Mouse (Mus musculus) gastrocnemius, adult 8-10 months (tissue): ENCODE measurements around the gene Skiv2l. TPM values are rescaled to one million over a fixed set of nuclear protein-coding genes. Genes with fewer than 3 reads are reported as not detected.

Source experiments
- microRNA-seq: library from miRNA; unstranded; fragments of <30 nt; microRNA quantifications from one replicate; pipeline ENCODE4 v1.2.0, GENCODE M21; 2022
- total RNA-seq, 4 experiments: library from RNA; stranded (reverse); gene quantifications; 2 replicates each; pipeline ENCODE4 v1.2.4; 2022

Skiv2l gene
- total RNA-seq, 4 experiments from 2014 or later, result 21.3 to 23.4 (median 21.9) TPM

Small RNA genes lying within 50 kb of the gene (microRNA-seq; reads per million reads assigned to microRNA genes)
- not detected for gene Mir6970
- gene Mir6971, result 2.5 reads per million
- not detected for gene Mir6972

Other genes with a start within 250 kb of the Skiv2l start
- 10 to 100 TPM; 20.2 to 23.9 (median 22.7) TPM for gene Rnf5, start 246.5 kb downstream of the Skiv2l start, total RNA-seq
- 100 to 1,000 TPM in 2 of 4 experiments, 10 to 100 TPM in 2; 89.5 to 104 (median 97.0) TPM for gene Agpat1, start 245.9 kb downstream of the Skiv2l start, total RNA-seq
- 1 to 10 TPM in 3 of 4 experiments, under 1 TPM in 1; 0.77 to 1.4 (median 1.1) TPM for gene Egfl8, start 234.2 kb downstream of the Skiv2l start, total RNA-seq
- gene Ppt2, start 221.7 kb downstream of the Skiv2l start, total RNA-seq, result 10 to 100 TPM; 38.0 to 40.7 (median 39.9) TPM
- under 1 TPM in 3 of 4 experiments, not detected in 1; 0.12 to 0.35 (median 0.25) TPM for gene Prrt1, start 220.7 kb downstream of the Skiv2l start, total RNA-seq
- gene Fkbpl, start 205.4 kb downstream of the Skiv2l start, total RNA-seq, result 1 to 10 TPM; 5.3 to 9.4 (median 8.9) TPM
- gene Atf6b, start 203.1 kb downstream of the Skiv2l start, total RNA-seq, result 1 to 10 TPM; 5.4 to 7.6 (median 6.3) TPM
- gene Tnxb, start 179.7 kb downstream of the Skiv2l start, total RNA-seq, result 10 to 100 TPM; 18.1 to 27.4 (median 23.3) TPM
- 10 to 100 TPM in 1 of 4 experiments, 1 to 10 TPM in 3; 1.3 to 10.9 (median 4.9) TPM for gene C4b, start 106.3 kb downstream of the Skiv2l start, total RNA-seq
- 1 to 10 TPM in 1 of 4 experiments, under 1 TPM in 1, not detected in 2; 0.34 to 3.1 TPM for gene Cyp21a1, start 45.6 kb downstream of the Skiv2l start, total RNA-seq
- 1 to 10 TPM; 5.6 to 8.0 (median 6.9) TPM for gene Stk19, start 13.3 kb downstream of the Skiv2l start, total RNA-seq
- gene Dxo, start 13.2 kb downstream of the Skiv2l start, total RNA-seq, result 1 to 10 TPM; 7.3 to 9.9 (median 8.6) TPM
- 10 to 100 TPM in 1 of 4 experiments, 1 to 10 TPM in 3; 7.6 to 10.4 (median 8.9) TPM for gene Nelfe, start 181 bp upstream of the Skiv2l start, total RNA-seq
- gene Cfb, start 12.3 kb upstream of the Skiv2l start, total RNA-seq, result 1 to 10 TPM in 3 of 4 experiments, under 1 TPM in 1; 0.56 to 6.3 (median 2.8) TPM
- gene Zbtb12, start 29.3 kb upstream of the Skiv2l start, total RNA-seq, result 1 to 10 TPM; 7.3 to 7.9 (median 7.6) TPM
- gene Gm20547, start 31.8 kb upstream of the Skiv2l start, total RNA-seq, result not detected
- gene C2, start 48.1 kb upstream of the Skiv2l start, total RNA-seq, result 1 to 10 TPM in 3 of 4 experiments, under 1 TPM in 1; 0.73 to 2.3 (median 2.2) TPM
- 10 to 100 TPM; 31.2 to 37.2 (median 33.4) TPM for gene Ehmt2, start 48.3 kb upstream of the Skiv2l start, total RNA-seq
- gene Slc44a4, start 64.3 kb upstream of the Skiv2l start, total RNA-seq, result under 1 TPM in 2 of 4 experiments, not detected in 2; 0.15 TPM
- 10 to 100 TPM in 2 of 4 experiments, 1 to 10 TPM in 2; 8.8 to 11.6 (median 10.5) TPM for gene Neu1, start 81.0 kb upstream of the Skiv2l start, total RNA-seq
- gene Hspa1b, start 109.0 kb upstream of the Skiv2l start, total RNA-seq, result 10 to 100 TPM in 1 of 4 experiments, 1 to 10 TPM in 3; 2.4 to 13.6 (median 3.7) TPM
- gene Gm20481, start 119.7 kb upstream of the Skiv2l start, total RNA-seq, result not detected
- 10 to 100 TPM in 1 of 4 experiments, 1 to 10 TPM in 3; 4.2 to 17.8 (median 5.3) TPM for gene Hspa1a, start 121.9 kb upstream of the Skiv2l start, total RNA-seq
- 10 to 100 TPM; 19.4 to 26.1 (median 20.2) TPM for gene Hspa1l, start 122.5 kb upstream of the Skiv2l start, total RNA-seq
- gene Lsm2, start 131.7 kb upstream of the Skiv2l start, total RNA-seq, result 10 to 100 TPM; 11.7 to 15.7 (median 13.0) TPM
- 10 to 100 TPM; 37.3 to 42.8 (median 41.0) TPM for gene Vars, start 150.8 kb upstream of the Skiv2l start, total RNA-seq
- gene Vwa7, start 166.4 kb upstream of the Skiv2l start, total RNA-seq, result 10 to 100 TPM in 3 of 4 experiments, 1 to 10 TPM in 1; 8.0 to 18.8 (median 13.7) TPM
- not detected for gene Sapcd1, start 177.8 kb upstream of the Skiv2l start, total RNA-seq
- not detected for gene Msh5, start 196.5 kb upstream of the Skiv2l start, total RNA-seq
- 1 to 10 TPM; 5.2 to 9.0 (median 6.6) TPM for gene Clic1, start 199.8 kb upstream of the Skiv2l start, total RNA-seq
- 1 to 10 TPM; 4.3 to 6.2 (median 5.1) TPM for gene Ddah2, start 208.8 kb upstream of the Skiv2l start, total RNA-seq
- not detected for gene Ly6g6c, start 215.2 kb upstream of the Skiv2l start, total RNA-seq
- not detected for gene Mpig6b, start 216.0 kb upstream of the Skiv2l start, total RNA-seq
- gene Ly6g6e, start 226.7 kb upstream of the Skiv2l start, total RNA-seq, result not detected
- 1 to 10 TPM in 1 of 4 experiments, under 1 TPM in 2, not detected in 1; 0.53 to 1.8 (median 0.99) TPM for gene Ly6g6d, start 227.9 kb upstream of the Skiv2l start, total RNA-seq
- not detected for gene Ly6g6f, start 235.4 kb upstream of the Skiv2l start, total RNA-seq
- 100 to 1,000 TPM in 1 of 4 experiments, 10 to 100 TPM in 3; 84.1 to 107 (median 92.9) TPM for gene Abhd16a, start 239.1 kb upstream of the Skiv2l start, total RNA-seq